Mouse (Mus musculus) cerebellum, postnatal 25 days (tissue): Measurements from ENCODE around the gene Bcl7b.
"Not testable (repeated sequence)": the region's sequence is repeated elsewhere in the genome, so short reads cannot be mapped to it uniquely, and the experiment has no call there.

Experiments used
- DNase-seq, 2 experiments: peaks; one replicate each; pipeline ENCODE4 v3.0.0; 2021; ENCODE audit warnings: mixed read lengths in 2 of 2

Gene Bcl7b

DNA sequence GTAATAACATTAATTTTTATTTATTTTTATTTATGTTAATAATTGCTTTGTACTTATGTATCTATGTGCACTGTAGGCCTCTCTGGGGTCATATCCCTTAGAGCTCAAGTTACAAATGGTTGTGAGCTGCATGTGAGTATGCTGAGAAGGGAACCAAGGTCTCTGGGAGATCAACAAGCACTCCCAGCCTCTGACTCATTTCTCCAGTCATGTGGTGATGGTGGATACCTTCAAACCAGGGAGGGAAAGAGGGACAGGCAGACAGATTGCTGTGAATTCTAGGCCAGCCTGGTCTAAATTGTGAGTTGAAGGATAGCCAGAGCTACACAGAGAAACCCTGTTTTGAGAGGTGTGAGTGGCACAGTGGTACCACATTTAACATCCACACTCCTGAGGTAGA, 52.9 kb downstream of the Bcl7b start:
- no peak for DNase-seq

- DNase-seq = no peak
Measured at GRCm38 (mm10) chr5:135222066-135222465, 54.0 kb downstream of the Bcl7b start.

DNA sequence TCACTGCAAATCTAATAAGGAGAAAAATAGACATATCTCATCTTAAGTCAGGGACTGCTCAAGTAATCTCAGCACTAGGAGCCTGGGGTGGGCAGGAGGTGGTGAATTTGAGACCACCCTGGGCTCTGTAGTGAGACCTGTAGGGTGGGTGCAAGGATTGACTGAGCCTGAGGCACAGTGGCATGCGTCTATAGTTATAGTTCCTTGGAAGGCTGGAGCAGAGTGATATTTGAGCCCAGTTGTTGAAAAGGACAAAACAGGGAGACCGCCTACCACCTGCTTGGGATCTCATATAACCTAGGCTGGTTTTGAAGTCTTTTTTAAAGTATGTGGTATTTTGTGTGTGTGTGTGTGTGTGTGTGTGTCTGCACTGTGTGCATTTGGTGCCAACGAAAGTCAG, 56.1 kb downstream of the Bcl7b start:
- DNase-seq = no peak

GRCm38 (mm10) chr5:135225879-135226278, 57.8 kb downstream of the Bcl7b start:
- DNase-seq = not testable (repeated sequence)

- no peak for DNase-seq
Measured at GRCm38 (mm10) chr5:135230186-135230585, 62.1 kb downstream of the Bcl7b start.
